Mouse (Mus musculus): Measurements from ENCODE around the gene Pld3.

DNA sequence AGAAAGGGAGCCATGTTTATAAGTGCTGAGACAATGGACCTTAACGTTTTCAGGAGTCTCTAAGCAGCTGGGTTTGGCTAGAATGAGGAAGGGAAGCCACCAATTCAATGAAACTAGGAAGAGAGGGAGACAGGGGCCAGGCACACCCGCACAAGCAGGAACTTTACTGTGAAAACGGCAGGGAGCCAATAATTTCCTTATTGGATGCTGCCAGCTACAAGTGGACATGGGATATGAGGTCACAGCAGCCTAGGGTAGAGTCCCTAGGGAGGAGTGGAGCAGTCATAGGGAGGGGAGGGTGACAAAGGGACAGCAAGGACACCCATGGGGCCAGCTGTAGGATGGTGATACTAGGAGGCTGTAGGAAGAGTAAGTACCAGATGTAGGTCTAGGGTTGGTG is 60.0 kb downstream of the Pld3 start:
- no peak for TF ChIP-seq CTCF (IDR thresholded peaks at IDR 0.05; ENCODE audit: low read depth)
- no peak for TF ChIP-seq EP300 (IDR thresholded peaks at IDR 0.05; ENCODE audit: low read depth)
